In the genomic region with DNA sequence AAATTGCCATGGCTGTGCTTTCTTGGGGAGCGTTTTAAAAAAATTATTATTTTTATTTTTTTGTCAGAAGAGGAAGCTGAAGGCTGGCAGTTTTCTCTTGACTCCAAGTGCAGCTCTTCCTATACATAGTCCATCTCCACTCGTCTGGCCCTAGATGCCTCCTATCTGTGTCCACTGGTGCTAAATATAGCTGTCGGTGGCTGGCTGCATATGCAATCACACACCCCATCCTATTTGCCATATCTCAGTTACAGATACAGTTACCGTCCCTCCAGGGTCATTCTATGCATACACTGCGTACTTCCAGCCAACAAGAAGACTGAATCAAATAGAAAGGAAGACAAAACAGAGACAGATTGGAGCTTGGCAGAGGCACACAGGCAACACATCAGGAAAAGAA, we compare ENCODE assay signal across 13 mouse cellular contexts.
DNase-seq lines count a peak whose midpoint lies in the region; ATAC-seq lines count a peak whose summit lies in the region.
"Had no signal": no experiment of that assay in that cellular context is flagged by ENCODE, and none has a peak within 500 bp of the region (broad histone marks: within the 10 kb centered on the region; RNA-seq: fewer than 3 reads in every experiment).

No protein-coding gene starts in this region.

- intact Hi-C loops in heart, postnatal 25 days (cut with DNase I) = no loop called here

- peak overlapping the region; percentile 70 for H3K4me3 ChIP-seq in heart, embryonic 10.5 days
- peak overlapping the region; percentile 50; the same call in 1 of the 2 replicates for H3K4me3 ChIP-seq in kidney, embryonic 15.5 days (replicated peaks)
- H3K4me3 ChIP-seq in embryonic facial prominence, embryonic 15.5 days (replicated peaks) = no peak overlapping the region; the same call in 1 of the 2 replicates
- 0 out of 2 replicates have a peak overlapping the region, but pooled peaks have one; percentile 75 for H3K4me3 ChIP-seq in midbrain, embryonic 15.5 days

- no peaks in the 10 kb centered on the region for H3K9me3 ChIP-seq in heart, embryonic 10.5 days
- H3K9me3 ChIP-seq in kidney, embryonic 15.5 days (replicated peaks) = no peaks in the 10 kb centered on the region
- H3K9me3 ChIP-seq in embryonic facial prominence, embryonic 15.5 days (replicated peaks) = no peaks in the 10 kb centered on the region
- no peaks in the 10 kb centered on the region for H3K9me3 ChIP-seq in midbrain, embryonic 15.5 days
- H3K9me3 ChIP-seq: liver, embryonic 12.5 days had no signal

- H3K9ac ChIP-seq in kidney, embryonic 15.5 days = no peak overlapping the region
- H3K9ac ChIP-seq in embryonic facial prominence, embryonic 15.5 days = no peak overlapping the region
- no peak overlapping the region for H3K9ac ChIP-seq in midbrain, embryonic 15.5 days
- H3K9ac ChIP-seq: liver, embryonic 12.5 days had no signal

- peaks cover 17% of the 10 kb centered on the region for H3K4me1 ChIP-seq in heart, embryonic 10.5 days
- peaks cover 21% of the 10 kb centered on the region for H3K4me1 ChIP-seq in kidney, embryonic 15.5 days
- H3K4me1 ChIP-seq in embryonic facial prominence, embryonic 15.5 days = peaks cover 13% of the 10 kb centered on the region
- H3K4me1 ChIP-seq in midbrain, embryonic 15.5 days = peaks cover 18% of the 10 kb centered on the region; the same call in 1 of the 2 replicates

- H3K27ac ChIP-seq in heart, embryonic 10.5 days = no peak overlapping the region
- no peak overlapping the region for H3K27ac ChIP-seq in kidney, embryonic 15.5 days
- no peak overlapping the region for H3K27ac ChIP-seq in embryonic facial prominence, embryonic 15.5 days (replicated peaks)
- no peak overlapping the region for H3K27ac ChIP-seq in midbrain, embryonic 15.5 days
- H3K27ac ChIP-seq: liver, embryonic 12.5 days had no signal

- peak overlapping the region; percentile 98 for H3K4me2 ChIP-seq in kidney, embryonic 15.5 days
- peak overlapping the region; percentile 81; the same call in 1 of the 2 replicates for H3K4me2 ChIP-seq in embryonic facial prominence, embryonic 15.5 days (replicated peaks)
- peak overlapping the region; percentile 100; the same call in 1 of the 2 replicates for H3K4me2 ChIP-seq in midbrain, embryonic 15.5 days

- H3K27me3 ChIP-seq in heart, embryonic 10.5 days (ENCODE audit: insufficient read depth, poor library complexity, severe bottlenecking) = peaks cover 32% of the 10 kb centered on the region
- H3K27me3 ChIP-seq in kidney, embryonic 15.5 days = peaks cover 60% of the 10 kb centered on the region
- peaks cover 42% of the 10 kb centered on the region for H3K27me3 ChIP-seq in embryonic facial prominence, embryonic 15.5 days
- peaks cover 33% of the 10 kb centered on the region for H3K27me3 ChIP-seq in midbrain, embryonic 15.5 days (replicated peaks)

- ATAC-seq in kidney, embryonic 15.5 days (replicated peaks; ENCODE audit: low FRiP score) = no peak
- no peak for ATAC-seq in embryonic facial prominence, embryonic 15.5 days (ENCODE audit: insufficient number of reproducible peaks, low FRiP score, low TSS enrichment, low read depth)
- ATAC-seq in midbrain, embryonic 15.5 days (replicated peaks) = no peak
- ATAC-seq: liver, embryonic 12.5 days had no signal

- no peaks in the 10 kb centered on the region for H3K36me3 ChIP-seq in heart, embryonic 10.5 days
- H3K36me3 ChIP-seq in kidney, embryonic 15.5 days = no peaks in the 10 kb centered on the region
- H3K36me3 ChIP-seq in embryonic facial prominence, embryonic 15.5 days = no peaks in the 10 kb centered on the region
- no peaks in the 10 kb centered on the region for H3K36me3 ChIP-seq in midbrain, embryonic 15.5 days (replicated peaks)
- H3K36me3 ChIP-seq: liver, embryonic 12.5 days had no signal

- WGBS in heart, embryonic 10.5 days = 29% methylated on average over 5 of the region's 5 CpGs
- WGBS in kidney, embryonic 15.5 days = 47% methylated on average over 5 of the region's 5 CpGs
- WGBS in embryonic facial prominence, embryonic 15.5 days = 37% methylated on average over 5 of the region's 5 CpGs
- WGBS in midbrain, embryonic 15.5 days = 52% methylated on average over 5 of the region's 5 CpGs

- DNase-seq in heart, embryonic 10.5 days (ENCODE audit: low spot score) = no peak
- DNase-seq in heart, postnatal 25 days (ENCODE audit: low spot score) = no peak
- no peak for DNase-seq in kidney, postnatal 25 days
- no peak for DNase-seq in B cell, adult 2 months
- no peak for DNase-seq in spleen, adult 18-20 months
- DNase-seq: cerebellum, adult 9-11 months; heart, postnatal 4 days; kidney, postnatal 14 days; lung, postnatal 4 days had no signal
